16 mouse cellular contexts compared by ENCODE assay signal in the genomic region with DNA sequence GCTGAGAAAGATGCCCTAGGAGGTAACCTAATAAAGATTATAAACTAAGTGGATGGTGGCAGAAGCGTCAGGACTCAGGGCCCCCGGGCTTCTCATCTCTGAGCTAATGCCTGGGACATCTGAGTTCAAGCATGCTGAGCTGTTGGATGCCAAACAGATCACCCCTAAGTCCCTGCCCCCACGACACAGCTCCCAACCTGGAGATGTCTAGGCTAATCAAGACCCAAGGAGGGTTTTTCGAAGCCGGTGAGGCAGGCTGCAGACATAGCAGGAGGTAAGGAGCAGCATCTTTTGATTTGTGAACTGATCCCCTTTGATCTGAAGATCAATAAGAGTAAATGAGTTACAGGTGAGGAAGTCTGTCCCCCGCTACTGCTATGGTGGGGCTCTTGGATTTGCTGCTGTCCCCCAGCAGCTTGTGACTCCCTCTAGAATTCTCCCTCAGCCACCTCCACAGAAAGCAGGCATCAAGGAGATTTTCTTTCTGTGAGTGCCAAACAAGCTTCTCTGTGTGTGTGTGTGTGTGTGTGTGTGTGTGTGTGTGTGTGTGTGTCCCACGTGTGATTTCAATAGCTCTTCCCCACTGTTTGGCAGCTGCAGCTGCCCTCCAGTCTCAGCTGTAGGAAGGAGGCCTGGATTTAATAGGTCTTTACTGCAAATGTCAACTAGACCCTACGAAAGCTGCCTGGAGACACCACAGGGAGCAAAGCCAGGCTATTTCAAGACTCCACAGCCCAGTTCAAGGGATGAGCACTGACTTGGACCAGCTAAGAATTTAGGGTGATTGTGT. TPM values are rescaled to one million over a fixed set of nuclear protein-coding genes. Genes with fewer than 3 reads are reported as not detected.
A peak's percentile ranks its signal among the peaks of the same experiment; 100 is the strongest.
DNase-seq lines count a peak whose midpoint lies in the region; ATAC-seq and TF ChIP-seq lines count a peak whose summit lies in the region.
"Had no signal": no experiment of that assay in that cellular context is flagged by ENCODE, and none has a peak within 500 bp of the region (broad histone marks: within the 10 kb centered on the region; RNA-seq: fewer than 3 reads in every experiment).

No protein-coding gene starts in this region.

- no peak overlapping the region for H3K9ac ChIP-seq in neural tube, embryonic 13.5 days
- H3K9ac ChIP-seq in neural tube, embryonic 15.5 days (replicated peaks): no peak overlapping the region
- no peak overlapping the region for H3K9ac ChIP-seq in forebrain, postnatal 0 days
- H3K9ac ChIP-seq in midbrain, embryonic 13.5 days (replicated peaks): no peak overlapping the region
- H3K9ac ChIP-seq: liver, embryonic 12.5 days had no signal

- H3K9me3 ChIP-seq in neural tube, embryonic 13.5 days: no peaks in the 10 kb centered on the region
- H3K9me3 ChIP-seq in neural tube, embryonic 15.5 days (replicated peaks): no peaks in the 10 kb centered on the region
- H3K9me3 ChIP-seq in forebrain, postnatal 0 days (ENCODE audit: low read length): no peaks in the 10 kb centered on the region
- no peaks in the 10 kb centered on the region for H3K9me3 ChIP-seq in midbrain, embryonic 13.5 days
- H3K9me3 ChIP-seq: heart, embryonic 10.5 days; liver, embryonic 12.5 days had no signal

- H3K4me2 ChIP-seq in neural tube, embryonic 13.5 days: no peak overlapping the region
- H3K4me2 ChIP-seq in neural tube, embryonic 15.5 days: no peak overlapping the region
- no peak overlapping the region for H3K4me2 ChIP-seq in forebrain, postnatal 0 days (ENCODE audit: low read depth)
- H3K4me2 ChIP-seq in midbrain, embryonic 13.5 days (replicated peaks): no peak overlapping the region
- H3K4me2 ChIP-seq: liver, embryonic 12.5 days had no signal

- TF ChIP-seq CTCF in forebrain, postnatal 0 days (IDR thresholded peaks at IDR 0.05; ENCODE audit: low read depth): no peak
- TF ChIP-seq CTCF in layer of hippocampus, adult 2 months (conservative IDR thresholded peaks at IDR 0.05): no peak

- WGBS in neural tube, embryonic 13.5 days: 31% methylated on average over 8 of the region's 8 CpGs
- WGBS in neural tube, embryonic 15.5 days: 21% methylated on average over 8 of the region's 8 CpGs
- 18% methylated on average over 8 of the region's 8 CpGs for WGBS in forebrain, postnatal 0 days
- WGBS in midbrain, embryonic 13.5 days: 19% methylated on average over 8 of the region's 8 CpGs

- DNase-seq in forebrain, postnatal 0 days: peak; percentile 50
- DNase-seq in layer of hippocampus, adult 2 months (ENCODE audit: low spot score in 2 of 2): no peak
- no peak for DNase-seq in ovary, postnatal 14 days (ENCODE audit: low spot score)
- DNase-seq in urinary bladder, adult 2 months (ENCODE audit: low spot score): no peak
- DNase-seq: cerebellum, adult 11-12 months; heart, postnatal 4 days; kidney, adult 18-20 months; kidney, postnatal 25 days; thymus, adult 18-20 months had no signal

- H3K4me1 ChIP-seq in neural tube, embryonic 13.5 days (replicated peaks): peaks cover 11% of the 10 kb centered on the region
- H3K4me1 ChIP-seq in neural tube, embryonic 15.5 days: peaks cover 13% of the 10 kb centered on the region; the same call in 1 of the 2 replicates
- H3K4me1 ChIP-seq in forebrain, postnatal 0 days (ENCODE audit: insufficient read depth): no peaks in the 10 kb centered on the region
- H3K4me1 ChIP-seq in midbrain, embryonic 13.5 days (replicated peaks): peaks cover 14% of the 10 kb centered on the region
- H3K4me1 ChIP-seq: heart, embryonic 10.5 days; liver, embryonic 12.5 days had no signal

- no peak overlapping the region for H3K27ac ChIP-seq in neural tube, embryonic 13.5 days (replicated peaks)
- H3K27ac ChIP-seq in neural tube, embryonic 15.5 days (replicated peaks): no peak overlapping the region
- peak overlapping the region; percentile 50; the same call in 1 of the 2 replicates for H3K27ac ChIP-seq in forebrain, postnatal 0 days (ENCODE audit: low read depth, low read length)
- peak overlapping the region; percentile 64 for H3K27ac ChIP-seq in midbrain, embryonic 13.5 days
- no peak overlapping the region for H3K27ac ChIP-seq in layer of hippocampus, adult 2 months
- H3K27ac ChIP-seq: heart, embryonic 10.5 days; liver, embryonic 12.5 days had no signal

- no peaks in the 10 kb centered on the region for H3K36me3 ChIP-seq in neural tube, embryonic 13.5 days
- H3K36me3 ChIP-seq in neural tube, embryonic 15.5 days: no peaks in the 10 kb centered on the region
- H3K36me3 ChIP-seq in forebrain, postnatal 0 days (ENCODE audit: insufficient read depth): no peaks in the 10 kb centered on the region
- no peaks in the 10 kb centered on the region for H3K36me3 ChIP-seq in midbrain, embryonic 13.5 days
- H3K36me3 ChIP-seq: heart, embryonic 10.5 days; liver, embryonic 12.5 days had no signal

- ATAC-seq in neural tube, embryonic 13.5 days (ENCODE audit: low read depth): 0 out of 2 replicates have a peak, but pooled peaks have one; percentile 61
- ATAC-seq in neural tube, embryonic 15.5 days (ENCODE audit: low FRiP score): no peak
- peak; percentile 72; the same call in 1 of the 2 replicates for ATAC-seq in forebrain, postnatal 0 days
- peak; percentile 68 for ATAC-seq in midbrain, embryonic 13.5 days
- ATAC-seq: liver, embryonic 12.5 days had no signal

- H3K4me3 ChIP-seq in neural tube, embryonic 13.5 days: no peak overlapping the region
- no peak overlapping the region for H3K4me3 ChIP-seq in neural tube, embryonic 15.5 days (replicated peaks)
- H3K4me3 ChIP-seq in forebrain, postnatal 0 days (ENCODE audit: low read depth, low read length): no peak overlapping the region
- no peak overlapping the region for H3K4me3 ChIP-seq in midbrain, embryonic 13.5 days (replicated peaks)
- no peak overlapping the region for H3K4me3 ChIP-seq in layer of hippocampus, adult 2 months
- H3K4me3 ChIP-seq: heart, embryonic 10.5 days; liver, embryonic 12.5 days had no signal

- no peaks in the 10 kb centered on the region for H3K27me3 ChIP-seq in neural tube, embryonic 13.5 days
- no peaks in the 10 kb centered on the region for H3K27me3 ChIP-seq in neural tube, embryonic 15.5 days (replicated peaks)
- no peaks in the 10 kb centered on the region for H3K27me3 ChIP-seq in forebrain, postnatal 0 days (ENCODE audit: insufficient read depth, low read length)
- no peaks in the 10 kb centered on the region for H3K27me3 ChIP-seq in midbrain, embryonic 13.5 days
- H3K27me3 ChIP-seq: liver, embryonic 12.5 days had no signal

RNA-seq across cellular contexts. Expression of a gene that starts 21.1 kb away (rescaled TPM):
- 16.9 and 22.0 TPM in 2 replicates for polyA plus RNA-seq in neural tube, embryonic 13.5 days (2015; fragmentation: Nextera tagmentation; extraction: Ambion mirVana)
- polyA plus RNA-seq in neural tube, embryonic 15.5 days (2015; fragmentation: Nextera tagmentation; extraction: Ambion mirVana): 48.2 and 55.0 TPM in 2 replicates
- total RNA-seq in forebrain, postnatal 0 days (2014; rRNA removed): 133 TPM in 2 replicates
- polyA plus RNA-seq in forebrain, postnatal 0 days (2015; fragmentation: Nextera tagmentation; extraction: Ambion mirVana): 177 and 286 TPM in 2 replicates
- polyA plus RNA-seq in midbrain, embryonic 13.5 days (2015; fragmentation: Nextera tagmentation; extraction: Ambion mirVana): 39.6 and 57.6 TPM in 2 replicates
- total RNA-seq in layer of hippocampus, adult 2 months (2021): 10 to 100 TPM; 32.4 to 41.5 TPM
- 0.07 and 0.11 TPM in 2 replicates for polyA plus RNA-seq in urinary bladder, adult 2 months (2012; rRNA removed)
- total RNA-seq: common myeloid progenitor, adult 5-6 weeks; megakaryocyte, adult 5-6 weeks had no signal
- polyA plus RNA-seq: liver, embryonic 12.5 days had no signal

RNA-seq across cellular contexts. Expression of a gene that starts 26.3 kb away (rescaled TPM):
- 10.1 and 11.3 TPM in 2 replicates for polyA plus RNA-seq in neural tube, embryonic 13.5 days (2015; fragmentation: Nextera tagmentation; extraction: Ambion mirVana)
- polyA plus RNA-seq in neural tube, embryonic 15.5 days (2015; fragmentation: Nextera tagmentation; extraction: Ambion mirVana): 8.9 and 9.6 TPM in 2 replicates
- 21.9 and 24.9 TPM in 2 replicates for total RNA-seq in forebrain, postnatal 0 days (2014; rRNA removed)
- polyA plus RNA-seq in forebrain, postnatal 0 days (2015; fragmentation: Nextera tagmentation; extraction: Ambion mirVana): 9.1 and 9.3 TPM in 2 replicates
- 12.8 and 14.6 TPM in 2 replicates for polyA plus RNA-seq in midbrain, embryonic 13.5 days (2015; fragmentation: Nextera tagmentation; extraction: Ambion mirVana)
- 1 to 10 TPM; 5.9 TPM for total RNA-seq in layer of hippocampus, adult 2 months (2021)
- 5.2 and 5.5 TPM in 2 replicates for polyA plus RNA-seq in urinary bladder, adult 2 months (2012; rRNA removed)

Comparison
In these comparisons a context has a peak if more than half of its experiments do, and no peak if none do; other contexts are left out.
1. H3K27ac ChIP-seq: peak in forebrain, postnatal 0 days (single experiment) and midbrain, embryonic 13.5 days (single experiment); none in neural tube, embryonic 13.5 days (single experiment), neural tube, embryonic 15.5 days (single experiment) and layer of hippocampus, adult 2 months (single experiment).
2. RNA of a gene that starts 21.1 kb away (polyA plus RNA-seq): 177 to 286 TPM in forebrain, postnatal 0 days, 48.2 to 55.0 TPM in neural tube, embryonic 15.5 days, 39.6 to 57.6 TPM in midbrain, embryonic 13.5 days and 16.9 to 22.0 TPM in neural tube, embryonic 13.5 days; 0.07 to 0.11 TPM in urinary bladder, adult 2 months; every median in the first group is over 10 times any median in the second.